Mouse (Mus musculus): ENCODE measurements around the gene Nsun6.

Nsun6 gene

GRCm38 (mm10) chr2:14989350-14989749 lies 65.5 kb downstream of the Nsun6 start:
- no peak for DNase-seq

DNA sequence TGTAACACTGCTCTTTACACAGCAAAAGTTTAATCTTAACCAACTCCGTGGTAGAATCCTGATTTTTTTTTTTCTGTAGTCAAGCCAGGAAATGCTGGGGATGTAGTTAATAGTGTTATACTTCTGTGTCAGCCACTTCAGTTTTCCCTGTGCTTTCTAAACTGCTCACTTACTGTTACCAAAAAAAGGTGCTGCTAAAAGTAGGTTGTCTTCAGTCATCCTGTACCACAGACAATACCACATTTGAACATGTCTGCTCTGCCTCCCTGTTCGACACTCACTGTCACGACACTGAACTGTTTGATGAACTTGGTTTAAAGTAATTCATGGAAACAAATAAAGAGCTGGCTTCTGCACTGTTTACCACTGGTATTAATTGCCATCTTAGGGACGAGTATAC lies 66.4 kb downstream of the Nsun6 start:
- no peak for DNase-seq

GRCm38 (mm10) chr2:14984029-14984428 lies 70.8 kb downstream of the Nsun6 start:
- DNase-seq, result no peak

- no peak for DNase-seq
Measured at GRCm38 (mm10) chr2:14961493-14961892, 93.4 kb downstream of the Nsun6 start.

GRCm38 (mm10) chr2:14960963-14961488 lies 93.8 kb downstream of the Nsun6 start:
- DNase-seq, result no peak

- no peak for DNase-seq
Measured at GRCm38 (mm10) chr2:14953090-14953489, 101.8 kb downstream of the Nsun6 start.

All from cerebellum, adult 8-10 months (tissue).